Mouse (Mus musculus) MEL (cell line): ENCODE data around the gene Smu1.

Experiments
- CHD2 ChIP-seq: IDR thresholded peaks from 2 replicates; pipeline ENCODE4 v1.6.1; 2011; ENCODE audit warnings: low read length, improper control_type of control experiment
- CTCF ChIP-seq, 3 experiments: IDR thresholded peaks in 2 of 3; conservative IDR thresholded peaks in 1 of 3; 2 replicates each; pipeline ENCODE4 v1.5.1; 2011 to 2012; ENCODE audit warnings: low read length in 3 of 3, low read depth in 2 of 3, mild to moderate bottlenecking in 2 of 3, improper control_type of control experiment in 1 of 3, inconsistent platforms in 1 of 3, mixed read lengths in 1 of 3, moderate library complexity in 1 of 3; ENCODE audit not compliant: control insufficient read depth in 1 of 3, insufficient read depth in 1 of 3, poor library complexity in 1 of 3, severe bottlenecking in 1 of 3
- EP300 ChIP-seq, 2 experiments: IDR thresholded peaks; 2 replicates each; pipeline ENCODE4 v1.6.1; 2011; ENCODE audit warnings: improper control_type of control experiment in 2 of 2, low read length in 2 of 2, low read depth in 1 of 2, mild to moderate bottlenecking in 1 of 2
- POLR2A ChIP-seq, 2 experiments: IDR thresholded peaks; 2 replicates each; pipeline ENCODE4 v1.6.1; 2011 to 2012; ENCODE audit warnings: low read length in 2 of 2, mild to moderate bottlenecking in 2 of 2, control low read depth in 1 of 2, improper control_type of control experiment in 1 of 2, low read depth in 1 of 2, moderate library complexity in 1 of 2; ENCODE audit not compliant: control insufficient read depth in 1 of 2, insufficient read depth in 1 of 2, poor library complexity in 1 of 2
- SIN3A ChIP-seq: IDR thresholded peaks from 2 replicates; pipeline ENCODE4 v1.6.1; 2012; ENCODE audit warnings: low read length, improper control_type of control experiment, inconsistent platforms

- TF ChIP-seq POLR2A (IDR thresholded peaks at IDR 0.05; ENCODE audit: control insufficient read depth in 1 of 2, insufficient read depth in 1 of 2, low read depth in 1 of 2, low read length in 2 of 2, poor library complexity in 1 of 2) (no peak), CHD2 (no peak), EP300 (IDR thresholded peaks at IDR 0.05; ENCODE audit: low read depth in 1 of 2, low read length in 2 of 2) (no peak), SIN3A (no peak), CTCF (IDR thresholded peaks at IDR 0.05 in 2 of 3, conservative IDR thresholded peaks at IDR 0.05 in 1 of 3; ENCODE audit: control insufficient read depth in 1 of 3, insufficient read depth in 1 of 3, low read depth in 2 of 3, low read length in 3 of 3, poor library complexity in 1 of 3, severe bottlenecking in 1 of 3) (no peak)
These were observed 44.2 kb upstream of the Smu1 start for GRCm38 (mm10) chr4:40801908-40802307.
